Mouse (Mus musculus) MEL (cell line): ENCODE data around the gene Pcdh17.

Source experiments
- BHLHE40 ChIP-seq: IDR thresholded peaks from 2 replicates; pipeline ENCODE4 v1.6.1; 2012; ENCODE audit warnings: low read depth, mild to moderate bottlenecking, inconsistent platforms, low read length, improper control_type of control experiment, borderline replicate concordance
- CTCF ChIP-seq, 3 experiments: IDR thresholded peaks in 2 of 3; conservative IDR thresholded peaks in 1 of 3; 2 replicates each; pipeline ENCODE4 v1.5.1; 2011 to 2012; ENCODE audit warnings: low read length in 3 of 3, low read depth in 2 of 3, mild to moderate bottlenecking in 2 of 3, improper control_type of control experiment in 1 of 3, inconsistent platforms in 1 of 3, mixed read lengths in 1 of 3, moderate library complexity in 1 of 3; ENCODE audit not compliant: control insufficient read depth in 1 of 3, insufficient read depth in 1 of 3, poor library complexity in 1 of 3, severe bottlenecking in 1 of 3
- ELF1 ChIP-seq: IDR thresholded peaks from 2 replicates; pipeline ENCODE4 v1.6.1; 2014; ENCODE audit warnings: low read depth, mild to moderate bottlenecking, inconsistent platforms, low read length, improper control_type of control experiment, moderate library complexity
- MAZ ChIP-seq: IDR thresholded peaks from 2 replicates; pipeline ENCODE4 v1.6.1; 2012; ENCODE audit warnings: low read depth, mild to moderate bottlenecking, inconsistent platforms, low read length, improper control_type of control experiment
- NRF1 ChIP-seq: IDR thresholded peaks from 2 replicates; pipeline ENCODE4 v1.6.1; 2014; ENCODE audit warnings: low read depth, mild to moderate bottlenecking, inconsistent platforms, low read length, improper control_type of control experiment, moderate library complexity; ENCODE audit not compliant: poor library complexity, insufficient read depth, severe bottlenecking
- POLR2A ChIP-seq, 2 experiments: IDR thresholded peaks; 2 replicates each; pipeline ENCODE4 v1.6.1; 2011 to 2012; ENCODE audit warnings: low read length in 2 of 2, mild to moderate bottlenecking in 2 of 2, control low read depth in 1 of 2, improper control_type of control experiment in 1 of 2, low read depth in 1 of 2, moderate library complexity in 1 of 2; ENCODE audit not compliant: control insufficient read depth in 1 of 2, insufficient read depth in 1 of 2, poor library complexity in 1 of 2
- POLR2AphosphoS2 ChIP-seq: IDR thresholded peaks from 2 replicates; pipeline ENCODE4 v1.6.1; 2011; ENCODE audit warnings: low read length, improper control_type of control experiment
- RCOR1 ChIP-seq: IDR thresholded peaks from 2 replicates; pipeline ENCODE4 v1.6.1; 2012; ENCODE audit warnings: low read depth, mild to moderate bottlenecking, inconsistent platforms, low read length, improper control_type of control experiment
- TCF12 ChIP-seq: IDR thresholded peaks from 2 replicates; pipeline ENCODE4 v1.6.1; 2014; ENCODE audit warnings: low read depth, mild to moderate bottlenecking, inconsistent platforms, low read length, improper control_type of control experiment, moderate library complexity
- ZKSCAN1 ChIP-seq: IDR thresholded peaks from 2 replicates; pipeline ENCODE4 v1.6.1; 2012; ENCODE audit warnings: low read depth, mild to moderate bottlenecking, inconsistent platforms, low read length, improper control_type of control experiment, moderate library complexity

- no peak for TF ChIP-seq CTCF (IDR thresholded peaks at IDR 0.05 in 2 of 3, conservative IDR thresholded peaks at IDR 0.05 in 1 of 3; ENCODE audit: control insufficient read depth in 1 of 3, insufficient read depth in 1 of 3, low read depth in 2 of 3, low read length in 3 of 3, poor library complexity in 1 of 3, severe bottlenecking in 1 of 3)
- TF ChIP-seq ELF1 = no peak
- no peak for TF ChIP-seq RCOR1
- no peak for TF ChIP-seq MAZ
- no peak for TF ChIP-seq POLR2AphosphoS2
- no peak for TF ChIP-seq POLR2A (IDR thresholded peaks at IDR 0.05; ENCODE audit: control insufficient read depth in 1 of 2, insufficient read depth in 1 of 2, low read depth in 1 of 2, low read length in 2 of 2, poor library complexity in 1 of 2)
- TF ChIP-seq BHLHE40 = no peak
- TF ChIP-seq ZKSCAN1 = no peak
- no peak for TF ChIP-seq NRF1
- no peak for TF ChIP-seq TCF12
Measured at GRCm38 (mm10) chr14:84443761-84444160, 398 bp downstream of the Pcdh17 start.
